Mouse (Mus musculus): ENCODE results near the gene R3hdm1. TPM values are rescaled to one million over a fixed set of nuclear protein-coding genes. Genes with fewer than 3 reads are reported as not detected.

The R3hdm1 gene
- polyA plus RNA-seq (2012; rRNA removed): 97.2 and 102 TPM in 2 replicates

DNA sequence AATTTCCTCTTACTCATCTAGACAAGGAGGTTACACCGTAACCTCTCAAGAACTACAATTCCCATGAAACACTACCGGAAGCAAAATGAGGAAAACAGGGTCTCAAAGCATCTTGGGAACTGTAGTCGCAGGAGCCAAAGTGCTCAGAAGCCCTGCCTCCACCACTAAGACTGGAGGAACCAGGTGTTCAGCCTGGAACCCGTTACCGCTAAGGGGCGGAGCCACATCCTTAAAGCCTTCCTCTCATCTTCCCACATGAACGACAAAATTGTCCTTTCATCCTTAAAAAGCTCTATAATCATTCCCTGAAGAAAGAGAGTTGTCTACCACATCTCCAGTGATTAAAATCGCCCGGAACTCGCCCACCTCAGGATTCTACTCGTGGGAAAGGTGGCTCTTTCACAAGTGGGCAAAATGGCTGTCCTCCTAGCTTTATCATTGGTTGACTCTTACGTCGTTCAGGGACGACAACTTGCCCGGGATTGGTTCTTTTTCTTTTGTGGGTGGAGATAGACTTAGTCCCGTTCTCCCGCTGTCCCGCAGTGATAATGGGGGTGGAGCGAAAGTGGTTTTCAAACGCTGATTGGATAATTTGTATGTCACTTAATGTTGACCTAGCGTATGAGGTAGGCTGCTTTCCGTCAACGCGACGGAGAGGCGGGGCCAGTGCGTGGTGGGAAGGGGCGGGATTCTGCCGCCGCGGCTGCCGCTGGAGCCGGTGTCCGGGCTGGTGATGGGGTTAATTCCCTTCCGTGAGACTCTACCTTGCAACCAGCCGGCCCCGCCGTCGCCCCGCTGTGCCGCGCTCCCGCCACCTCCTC lies at the start of gene R3hdm1, which contains the start of gene Zranb3:
Gene R3hdm1, plus strand, starts transcription at position 661 of the 821 bp plus-strand sequence.
Gene Zranb3, minus strand, starts transcription at position 407 of the 821 bp plus-strand sequence.
- no peaks in the 10 kb centered on the region for H3K4me1 ChIP-seq (ENCODE audit: control insufficient read depth, insufficient read depth, low read length)
- H3K4me3 ChIP-seq (replicated peaks; ENCODE audit: insufficient read depth, low read depth, low read length): peak within 1 kb of the TSS; percentile 80
- peak within 1 kb of the TSS; percentile 52; the same call in 1 of the 2 replicates for H3K27ac ChIP-seq (ENCODE audit: insufficient read depth, low read length)
- no peaks in the 10 kb centered on the region for H3K27me3 ChIP-seq (ENCODE audit: control insufficient read depth, insufficient read depth, low read length)
- no peak for TF ChIP-seq CTCF (IDR thresholded peaks at IDR 0.05; ENCODE audit: borderline replicate concordance, insufficient read depth, low read depth, low read length)
- TF ChIP-seq POLR2A (IDR thresholded peaks at IDR 0.05; ENCODE audit: borderline replicate concordance, insufficient read depth, low read length): peak; percentile 70; the same call in 1 of the 2 replicates
- WGBS: under 1% methylated on average over 43 of the region's 43 CpGs
- DNase-seq: peak; percentile 96 to 99

GRCm38 (mm10) chr1:128057269-128057668 lies 45.8 kb upstream of the R3hdm1 start:
- Histone ChIP-seq H3K4me3 (replicated peaks; ENCODE audit: insufficient read depth, low read depth, low read length) (no peak overlapping the region), H3K27me3 (ENCODE audit: control insufficient read depth, insufficient read depth, low read length) (no peaks in the 10 kb centered on the region)
- WGBS: 98% methylated on average over 4 of the region's 4 CpGs

DNA sequence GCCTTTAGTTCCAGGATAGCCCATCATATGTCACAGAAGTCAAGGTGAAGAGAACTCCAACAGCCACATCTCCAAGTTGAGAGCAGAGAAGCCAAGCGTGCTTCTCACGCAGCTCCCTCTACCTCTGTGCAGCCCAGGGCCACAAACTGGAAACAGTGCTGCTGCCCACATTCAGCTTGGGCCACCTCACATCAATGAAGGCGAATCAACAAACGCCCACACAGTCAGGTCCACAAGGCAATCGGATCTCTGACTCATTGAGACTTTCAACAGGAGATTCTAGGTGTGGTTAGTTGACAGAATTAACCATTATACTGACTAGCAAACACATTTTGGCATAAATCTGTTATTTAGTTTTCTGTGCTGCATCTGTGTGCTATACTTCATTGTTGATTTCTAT lies 44.5 kb upstream of the R3hdm1 start:
- 95% methylated on average over 5 of the region's 5 CpGs for WGBS
- no peak for TF ChIP-seq POLR2A (IDR thresholded peaks at IDR 0.05; ENCODE audit: borderline replicate concordance, insufficient read depth, low read length)
- no peak for TF ChIP-seq CTCF (IDR thresholded peaks at IDR 0.05; ENCODE audit: borderline replicate concordance, insufficient read depth, low read depth, low read length)
- Histone ChIP-seq H3K27ac (ENCODE audit: insufficient read depth, low read length) (no peak overlapping the region), H3K4me1 (ENCODE audit: control insufficient read depth, insufficient read depth, low read length) (no peaks in the 10 kb centered on the region), H3K4me3 (replicated peaks; ENCODE audit: insufficient read depth, low read depth, low read length) (no peak overlapping the region), H3K27me3 (ENCODE audit: control insufficient read depth, insufficient read depth, low read length) (no peaks in the 10 kb centered on the region)
- DNase-seq: no peak

More at GRCm38 (mm10) chr1:128057269-128057668, 45.8 kb upstream of the R3hdm1 start:
- TF ChIP-seq POLR2A (IDR thresholded peaks at IDR 0.05; ENCODE audit: borderline replicate concordance, insufficient read depth, low read length) (no peak), CTCF (IDR thresholded peaks at IDR 0.05; ENCODE audit: borderline replicate concordance, insufficient read depth, low read depth, low read length) (no peak)
- no peaks in the 10 kb centered on the region for H3K4me1 ChIP-seq (ENCODE audit: control insufficient read depth, insufficient read depth, low read length)
- no peak overlapping the region for H3K27ac ChIP-seq (ENCODE audit: insufficient read depth, low read length)
- DNase-seq: no peak

- Histone ChIP-seq H3K4me3 (replicated peaks; ENCODE audit: insufficient read depth, low read depth, low read length) (no peak overlapping the region), H3K27ac (ENCODE audit: insufficient read depth, low read length) (no peak overlapping the region), H3K27me3 (ENCODE audit: control insufficient read depth, insufficient read depth, low read length) (no peaks in the 10 kb centered on the region), H3K4me1 (ENCODE audit: control insufficient read depth, insufficient read depth, low read length) (no peaks in the 10 kb centered on the region)
- WGBS: 47% methylated on average over 8 of the region's 8 CpGs
- DNase-seq: peak in 1 of 2 experiments; percentile 9
- TF ChIP-seq CTCF (IDR thresholded peaks at IDR 0.05; ENCODE audit: borderline replicate concordance, insufficient read depth, low read depth, low read length) (no peak), POLR2A (IDR thresholded peaks at IDR 0.05; ENCODE audit: borderline replicate concordance, insufficient read depth, low read length) (no peak)
These were observed 42.3 kb upstream of the R3hdm1 start for GRCm38 (mm10) chr1:128060655-128061344.

DNA sequence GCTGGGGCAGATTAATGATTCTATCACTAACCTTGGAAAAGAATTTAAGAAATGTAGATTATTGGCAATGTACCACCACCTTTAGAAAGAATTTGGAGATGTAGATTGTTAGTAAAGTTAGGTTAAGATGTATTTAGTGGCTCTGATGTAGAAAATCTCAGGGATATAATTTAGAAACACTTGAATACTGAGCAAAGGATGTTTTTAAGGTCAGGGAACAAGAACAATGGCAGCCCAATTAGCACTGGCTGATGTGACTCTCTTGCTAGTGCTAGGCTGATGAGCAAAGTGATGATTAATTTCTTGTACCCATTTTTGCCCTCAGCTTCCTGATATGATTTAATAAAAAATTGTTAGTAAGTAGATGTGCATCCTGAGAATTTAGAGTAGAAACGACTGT lies 41.7 kb upstream of the R3hdm1 start:
- WGBS: 93% methylated on average over 1 of the region's 1 CpGs
- no peak for DNase-seq
- Histone ChIP-seq H3K27ac (ENCODE audit: insufficient read depth, low read length) (no peak overlapping the region), H3K4me3 (replicated peaks; ENCODE audit: insufficient read depth, low read depth, low read length) (no peak overlapping the region), H3K4me1 (ENCODE audit: control insufficient read depth, insufficient read depth, low read length) (no peaks in the 10 kb centered on the region), H3K27me3 (ENCODE audit: control insufficient read depth, insufficient read depth, low read length) (no peaks in the 10 kb centered on the region)
- no peak for TF ChIP-seq POLR2A (IDR thresholded peaks at IDR 0.05; ENCODE audit: borderline replicate concordance, insufficient read depth, low read length)
- no peak for TF ChIP-seq CTCF (IDR thresholded peaks at IDR 0.05; ENCODE audit: borderline replicate concordance, insufficient read depth, low read depth, low read length)

DNA sequence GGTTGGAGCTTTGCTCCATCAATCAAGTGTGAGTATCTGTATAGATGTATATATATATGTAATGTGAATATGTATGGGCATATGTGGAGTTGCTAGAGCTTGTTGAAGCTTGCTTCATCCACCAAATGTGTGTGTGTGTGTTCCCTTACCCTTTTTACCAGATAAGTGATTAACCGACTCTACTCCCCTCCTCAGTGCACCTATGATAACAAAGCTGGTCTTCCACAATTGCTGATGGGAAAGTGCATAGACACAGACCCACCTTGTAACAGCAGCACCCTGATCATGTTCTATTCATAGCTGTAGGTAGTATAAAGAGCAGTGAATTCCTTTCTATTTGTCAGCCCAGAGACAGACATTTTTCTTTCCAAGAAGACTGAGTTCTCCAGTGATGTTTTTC lies 40.9 kb upstream of the R3hdm1 start:
- TF ChIP-seq CTCF (IDR thresholded peaks at IDR 0.05; ENCODE audit: borderline replicate concordance, insufficient read depth, low read depth, low read length): no peak
- no peak for TF ChIP-seq POLR2A (IDR thresholded peaks at IDR 0.05; ENCODE audit: borderline replicate concordance, insufficient read depth, low read length)
- WGBS: 93% methylated on average over 1 of the region's 1 CpGs
- no peak overlapping the region for H3K4me3 ChIP-seq (replicated peaks; ENCODE audit: insufficient read depth, low read depth, low read length)
- no peak overlapping the region for H3K27ac ChIP-seq (ENCODE audit: insufficient read depth, low read length)
- no peaks in the 10 kb centered on the region for H3K27me3 ChIP-seq (ENCODE audit: control insufficient read depth, insufficient read depth, low read length)
- H3K4me1 ChIP-seq (ENCODE audit: control insufficient read depth, insufficient read depth, low read length): no peaks in the 10 kb centered on the region
- no peak for DNase-seq

DNA sequence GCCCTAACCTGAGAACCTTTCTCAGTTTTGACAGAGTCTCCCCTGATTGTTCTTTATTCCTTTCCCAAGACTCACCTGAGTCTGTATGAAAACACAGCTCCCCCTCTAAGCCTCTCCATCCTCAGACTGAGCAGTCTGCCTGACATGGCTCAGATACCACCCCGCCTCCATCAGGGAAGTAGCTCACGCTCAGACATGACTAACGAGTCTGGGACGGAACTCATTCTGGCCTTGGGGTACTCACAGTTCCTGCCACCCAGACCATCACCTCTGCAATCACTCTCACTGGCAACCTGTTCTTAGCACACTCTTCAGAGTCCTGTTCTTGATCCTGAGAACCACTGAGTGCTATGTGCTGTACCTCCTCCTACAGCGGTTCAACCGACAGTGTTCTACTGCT lies 38.4 kb upstream of the R3hdm1 start:
- Histone ChIP-seq H3K4me3 (replicated peaks; ENCODE audit: insufficient read depth, low read depth, low read length) (no peak overlapping the region), H3K27me3 (ENCODE audit: control insufficient read depth, insufficient read depth, low read length) (no peaks in the 10 kb centered on the region), H3K4me1 (ENCODE audit: control insufficient read depth, insufficient read depth, low read length) (no peaks in the 10 kb centered on the region), H3K27ac (ENCODE audit: insufficient read depth, low read length) (no peak overlapping the region)
- 97% methylated on average over 6 of the region's 6 CpGs for WGBS
- no peak for TF ChIP-seq POLR2A (IDR thresholded peaks at IDR 0.05; ENCODE audit: borderline replicate concordance, insufficient read depth, low read length)
- no peak for TF ChIP-seq CTCF (IDR thresholded peaks at IDR 0.05; ENCODE audit: borderline replicate concordance, insufficient read depth, low read depth, low read length)
- DNase-seq: no peak
